Mouse (Mus musculus) erythroblast, adult 5-6 weeks (primary cell): ENCODE results near the gene Ptger3. TPM values are rescaled to one million over a fixed set of nuclear protein-coding genes. Genes with fewer than 3 reads are reported as not detected.

Source experiments
- ATAC-seq: replicated peaks from 2 replicates; pipeline ENCODE4 v1.8.0; 2016; ENCODE audit warnings: moderate number of reproducible peaks, mild to moderate bottlenecking, moderate TSS enrichment, inconsistent platforms; ENCODE audit not compliant: poor library complexity, low FRiP score, severe bottlenecking
- total RNA-seq, 2 experiments: library from RNA; stranded (forward) in 1 of 2; stranded (reverse) in 1 of 2; fragments of 150-400 nt in 1 of 2; fragments of 200-764, 138-1000 nt in 1 of 2; gene quantifications; 2 replicates each; pipeline versions ENCODE4 v1.2.3 to v1.2.4; 2015 to 2017; ENCODE audit warnings: low replicate concordance in 2 of 2

Gene Ptger3
- total RNA-seq, 2 experiments from 2014 or later = 0.19 to 1.5 TPM

GRCm38 (mm10) chr3:157688419-157689162 is 121.9 kb downstream of the Ptger3 start:
- no peak for ATAC-seq

Other genes with a start within 250 kb of the Ptger3 start
- gene Zranb2, start 32.7 kb upstream of the Ptger3 start, total RNA-seq (2015; ENCODE audit: low replicate concordance) = 23.4 and 33.0 TPM in 2 replicates
- gene Zranb2, start 32.7 kb upstream of the Ptger3 start, total RNA-seq (2017; ENCODE audit: low replicate concordance) = 52.6 and 78.9 TPM in 2 replicates